Mouse (Mus musculus) midbrain, embryonic 14.5 days (tissue): ENCODE results near the gene Polr2b. TPM values are rescaled to one million over a fixed set of nuclear protein-coding genes. Genes with fewer than 3 reads are reported as not detected.

Experiments used
- ATAC-seq: fragments of 200-750 bp; cut with Nextera tagmentation; 2 replicates; pipeline ENCODE4 v1.8.0; 2017; ENCODE audit warnings: moderate number of reproducible peaks, moderate library complexity; ENCODE audit not compliant: low FRiP score, low TSS enrichment
- DNase-seq: peaks from one replicate; pipeline ENCODE4 v3.0.0-alpha.2; 2015
- H3K27ac ChIP-seq: fragments of 300-500 bp; sonication (generic); replicated peaks from 2 replicates; pipeline ENCODE4 v1.5.1; 2014; ENCODE audit warnings: mild to moderate bottlenecking, low read depth, low read length, moderate library complexity
- H3K27me3 ChIP-seq: fragments of 300-500 bp; sonication (generic); 2 replicates; pipeline ENCODE4 v1.6.1; 2014; ENCODE audit warnings: low read length, control low read depth, mixed read lengths; ENCODE audit not compliant: control insufficient read depth, insufficient read depth
- H3K36me3 ChIP-seq: fragments of 300-500 bp; sonication (generic); 2 replicates; pipeline ENCODE4 v1.6.1; 2014; ENCODE audit warnings: low read length, control low read depth; ENCODE audit not compliant: control insufficient read depth, insufficient read depth
- H3K4me1 ChIP-seq: fragments of 300-500 bp; sonication (generic); 2 replicates; pipeline ENCODE4 v1.6.1; 2014; ENCODE audit warnings: mild to moderate bottlenecking, antibody characterized with exemption, low read length, control low read depth; ENCODE audit not compliant: control insufficient read depth, insufficient read depth
- H3K4me2 ChIP-seq: fragments of 300-500 bp; sonication (generic); 2 replicates; pipeline ENCODE4 v1.6.1; 2014; ENCODE audit warnings: mild to moderate bottlenecking, low read length, moderate library complexity
- H3K4me3 ChIP-seq: fragments of 300-500 bp; sonication (generic); replicated peaks from 2 replicates; pipeline ENCODE4 v1.5.1; 2014; ENCODE audit warnings: low read depth, low read length
- H3K9ac ChIP-seq: fragments of 300-500 bp; sonication (generic); replicated peaks from 2 replicates; pipeline ENCODE4 v1.6.1; 2014; ENCODE audit warnings: mild to moderate bottlenecking, low read length, moderate library complexity
- H3K9me3 ChIP-seq: fragments of 300-500 bp; sonication (generic); 2 replicates; pipeline ENCODE4 v1.6.1; 2016; ENCODE audit warnings: low read length, control low read depth, mixed read lengths; ENCODE audit not compliant: control insufficient read depth
- WGBS: fragments of 180-500 bp; shearing (Covaris S2); extraction: QIAGEN DNeasy Blood & Tissue Kit; methylation state at CpG from one replicate; pipeline ENCODE4 v1.1.7; 2014; 5-methylcytosine and 5-hydroxymethylcytosine counted together
- polyA plus RNA-seq: library from polyadenylated mRNA; unstranded; fragments of >200 nt; fragmentation: Nextera tagmentation; extraction: Ambion mirVana; gene quantifications from 2 replicates; pipeline ENCODE4 v1.2.1, GENCODE M21; 2014

The Polr2b gene
- polyA plus RNA-seq, 1 experiment from 2014 or later: 77.2 TPM

DNA sequence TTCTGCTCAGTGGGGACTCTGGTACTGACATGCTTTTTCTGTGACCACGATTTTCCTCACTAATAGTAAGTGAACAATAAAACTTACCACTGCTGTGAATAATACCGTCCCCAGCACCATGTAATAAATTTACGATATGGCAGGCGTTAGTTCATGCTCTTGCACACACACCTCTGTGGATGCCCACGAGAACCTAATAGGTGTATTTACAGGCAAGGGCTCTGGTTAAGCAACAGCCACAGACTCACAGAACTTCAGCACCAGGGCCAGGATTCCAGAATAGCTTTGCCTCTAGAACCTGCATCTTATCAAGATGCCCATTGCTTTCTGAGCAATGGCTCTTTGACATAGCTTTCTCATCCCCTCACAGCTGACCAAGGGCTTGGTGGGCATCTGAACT lies 75.3 kb downstream of the Polr2b start:
- no peak overlapping the region for H3K4me2 ChIP-seq
- WGBS: 89% methylated on average over 5 of the region's 5 CpGs
- H3K4me3 ChIP-seq: no peak overlapping the region
- H3K27me3 ChIP-seq: no peaks in the 10 kb centered on the region
- H3K9ac ChIP-seq: no peak overlapping the region
- H3K27ac ChIP-seq: no peak overlapping the region
- H3K4me1 ChIP-seq: no peaks in the 10 kb centered on the region
- no peaks in the 10 kb centered on the region for H3K36me3 ChIP-seq
- no peak for DNase-seq
- no peaks in the 10 kb centered on the region for H3K9me3 ChIP-seq
- no peak for ATAC-seq

- Histone ChIP-seq H3K4me2 (no peak overlapping the region), H3K27me3 (no peaks in the 10 kb centered on the region), H3K9me3 (no peaks in the 10 kb centered on the region), H3K4me3 (no peak overlapping the region), H3K36me3 (no peaks in the 10 kb centered on the region), H3K9ac (no peak overlapping the region), H3K27ac (no peak overlapping the region), H3K4me1 (no peaks in the 10 kb centered on the region)
- no peak for ATAC-seq
- DNase-seq: no peak
- 84% methylated on average over 6 of the region's 6 CpGs for WGBS
Observed at GRCm38 (mm10) chr5:77385900-77386595, 76.1 kb downstream of the Polr2b start.

GRCm38 (mm10) chr5:77386596-77387413 lies 76.9 kb downstream of the Polr2b start:
- WGBS: 81% methylated on average over 10 of the region's 10 CpGs

DNA sequence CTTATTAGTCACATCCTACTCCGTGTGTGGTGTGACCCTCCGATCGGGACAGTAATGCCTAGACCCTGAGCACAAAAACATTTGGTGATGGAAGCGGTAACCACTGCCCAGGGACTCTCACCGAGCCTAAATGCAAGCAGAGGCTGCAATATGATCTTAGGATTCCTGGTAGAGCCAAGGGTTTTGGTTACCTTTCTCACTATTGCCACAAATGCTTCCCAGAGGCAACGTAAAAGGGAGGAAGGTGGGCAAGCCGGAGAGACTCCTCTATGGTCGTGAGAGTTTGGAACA lies 77.4 kb downstream of the Polr2b start:
- no peak for ATAC-seq
- no peaks in the 10 kb centered on the region for H3K9me3 ChIP-seq
- H3K4me1 ChIP-seq: no peaks in the 10 kb centered on the region
- no peak overlapping the region for H3K9ac ChIP-seq
- WGBS: 92% methylated on average over 8 of the region's 8 CpGs
- no peak overlapping the region for H3K4me2 ChIP-seq
- DNase-seq: no peak
- no peaks in the 10 kb centered on the region for H3K27me3 ChIP-seq
- H3K27ac ChIP-seq: no peak overlapping the region
- no peaks in the 10 kb centered on the region for H3K36me3 ChIP-seq
- no peak overlapping the region for H3K4me3 ChIP-seq

More at GRCm38 (mm10) chr5:77386596-77387413, 76.9 kb downstream of the Polr2b start:
- H3K4me2 ChIP-seq: no peak overlapping the region
- no peaks in the 10 kb centered on the region for H3K9me3 ChIP-seq
- DNase-seq: no peak
- H3K27me3 ChIP-seq: no peaks in the 10 kb centered on the region
- no peak overlapping the region for H3K9ac ChIP-seq
- no peak for ATAC-seq
- H3K27ac ChIP-seq: no peak overlapping the region
- H3K4me1 ChIP-seq: no peaks in the 10 kb centered on the region
- no peak overlapping the region for H3K4me3 ChIP-seq
- H3K36me3 ChIP-seq: no peaks in the 10 kb centered on the region

DNA sequence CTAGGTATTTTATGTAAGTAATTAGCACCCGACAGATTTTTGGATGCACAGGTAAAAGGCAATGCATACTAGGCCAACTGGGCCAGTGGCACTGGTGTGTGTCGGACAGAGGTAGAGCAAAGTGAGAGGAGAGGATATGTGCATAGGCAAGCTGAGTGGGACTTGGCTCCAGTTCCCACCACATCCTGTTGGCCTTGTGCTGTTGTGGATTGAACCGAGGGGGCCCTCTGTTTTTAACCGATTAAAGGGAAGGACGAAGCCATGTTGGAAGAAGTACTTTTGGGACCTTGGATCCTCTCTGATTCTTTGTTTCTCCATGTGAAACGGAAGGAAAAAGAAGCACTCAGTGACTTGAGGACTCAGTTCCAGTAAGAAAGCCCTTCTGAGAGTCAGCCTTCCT lies 78.4 kb downstream of the Polr2b start:
- H3K36me3 ChIP-seq: no peaks in the 10 kb centered on the region
- H3K9ac ChIP-seq: no peak overlapping the region
- 92% methylated on average over 6 of the region's 6 CpGs for WGBS
- H3K4me3 ChIP-seq: no peak overlapping the region
- no peaks in the 10 kb centered on the region for H3K4me1 ChIP-seq
- no peak overlapping the region for H3K27ac ChIP-seq
- DNase-seq (no peak), ATAC-seq (no peak)
- H3K4me2 ChIP-seq: no peak overlapping the region
- no peaks in the 10 kb centered on the region for H3K9me3 ChIP-seq
- H3K27me3 ChIP-seq: no peaks in the 10 kb centered on the region

DNA sequence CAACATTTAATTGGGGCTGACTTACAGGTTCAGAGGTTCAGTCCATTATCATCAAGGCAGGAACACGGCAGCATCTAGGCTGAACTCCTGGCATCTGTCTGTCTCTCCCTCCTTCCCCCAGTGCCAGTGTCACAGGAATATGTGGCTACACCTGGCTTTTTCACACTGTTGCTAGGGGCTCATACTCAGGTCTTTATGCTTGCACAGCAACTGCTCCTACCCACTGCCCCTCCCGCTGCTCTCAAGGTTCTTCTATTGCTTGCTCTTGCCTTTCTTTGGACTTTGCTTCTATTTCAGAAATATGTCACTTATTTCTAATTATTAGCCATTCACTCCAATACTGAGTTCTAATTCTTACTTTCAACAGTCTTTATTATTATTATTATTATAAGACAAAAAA lies 80.3 kb downstream of the Polr2b start:
- H3K9me3 ChIP-seq: no peaks in the 10 kb centered on the region
- ATAC-seq: no peak
- H3K27me3 ChIP-seq: no peaks in the 10 kb centered on the region
- H3K27ac ChIP-seq: no peak overlapping the region
- H3K4me1 ChIP-seq: peaks cover 6% of the 10 kb centered on the region; the same call in 1 of the 2 replicates
- no peak overlapping the region for H3K4me3 ChIP-seq
- no peak overlapping the region for H3K4me2 ChIP-seq
- H3K9ac ChIP-seq: no peak overlapping the region
- WGBS: 90% methylated on average over 2 of the region's 2 CpGs
- DNase-seq: no peak
- no peaks in the 10 kb centered on the region for H3K36me3 ChIP-seq

- 86% methylated on average over 10 of the region's 10 CpGs for WGBS
- H3K27ac ChIP-seq: no peak overlapping the region
- no peak overlapping the region for H3K9ac ChIP-seq
- no peaks in the 10 kb centered on the region for H3K9me3 ChIP-seq
- no peak overlapping the region for H3K4me2 ChIP-seq
- ATAC-seq (no peak), DNase-seq (no peak)
- H3K4me3 ChIP-seq: no peak overlapping the region
- H3K27me3 ChIP-seq: no peaks in the 10 kb centered on the region
- H3K36me3 ChIP-seq: no peaks in the 10 kb centered on the region
- peaks cover 6% of the 10 kb centered on the region; the same call in 1 of the 2 replicates for H3K4me1 ChIP-seq
Observed at GRCm38 (mm10) chr5:77393094-77393619, 83.2 kb downstream of the Polr2b start.

- ATAC-seq (no peak), DNase-seq (peak; percentile 37)
- Histone ChIP-seq H3K27me3 (no peaks in the 10 kb centered on the region), H3K36me3 (no peaks in the 10 kb centered on the region), H3K4me1 (peaks cover 6% of the 10 kb centered on the region; the same call in 1 of the 2 replicates), H3K4me3 (no peak overlapping the region), H3K4me2 (no peak overlapping the region), H3K27ac (no peak overlapping the region), H3K9ac (no peak overlapping the region), H3K9me3 (no peaks in the 10 kb centered on the region)
- WGBS: 45% methylated on average over 9 of the region's 9 CpGs
Observed at GRCm38 (mm10) chr5:77393990-77394618, 84.2 kb downstream of the Polr2b start.
